Mouse (Mus musculus) lung, adult 18-20 months (tissue): ENCODE data around the gene Mindy4b-ps.

ENCODE experiments used
- DNase-seq, 2 experiments: peaks; one replicate each; pipeline ENCODE4 v3.0.0; 2022; ENCODE audit warnings: mixed read lengths in 2 of 2

The Mindy4b-ps gene

GRCm38 (mm10) chr3:58784219-58785092 is 37.7 kb downstream of the Mindy4b-ps start:
- DNase-seq, result peak in 1 of 2 experiments; percentile 19

- peak; percentile 17 to 27 for DNase-seq
Measured at GRCm38 (mm10) chr3:58783602-58784218, 38.4 kb downstream of the Mindy4b-ps start.

GRCm38 (mm10) chr3:58756429-58756828 is 65.7 kb downstream of the Mindy4b-ps start:
- DNase-seq, result no peak

GRCm38 (mm10) chr3:58755769-58756168 is 66.3 kb downstream of the Mindy4b-ps start:
- DNase-seq, result no peak

GRCm38 (mm10) chr3:58754361-58754760 is 67.8 kb downstream of the Mindy4b-ps start:
- no peak for DNase-seq

- no peak for DNase-seq
Measured at GRCm38 (mm10) chr3:58751818-58752620, 70.1 kb downstream of the Mindy4b-ps start.

GRCm38 (mm10) chr3:58748724-58749123 is 73.4 kb downstream of the Mindy4b-ps start:
- DNase-seq, result no peak

- no peak for DNase-seq
Measured at GRCm38 (mm10) chr3:58747924-58748323, 74.2 kb downstream of the Mindy4b-ps start.

GRCm38 (mm10) chr3:58739536-58739935 is 82.6 kb downstream of the Mindy4b-ps start:
- no peak for DNase-seq
